Mouse (Mus musculus) adrenal gland, postnatal 0 days (tissue): ENCODE measurements around the gene Apbb1. TPM values are rescaled to one million over a fixed set of nuclear protein-coding genes. Genes with fewer than 3 reads are reported as not detected.

Source experiments
- polyA plus RNA-seq: library from polyadenylated mRNA; unstranded; fragments of >200 nt; fragmentation: Nextera tagmentation; extraction: Ambion mirVana; gene quantifications from 2 replicates; pipeline ENCODE4 v1.2.1, GENCODE M21; 2015

Apbb1 gene
- 50.1 and 91.9 TPM in 2 replicates for polyA plus RNA-seq

GRCm38 (mm10) chr7:105581094-105581703, at the start of gene Apbb1:
Gene Apbb1, minus strand, starts transcription at chr7:105581653.

GRCm38 (mm10) chr7:105554212-105554942, 27.1 kb downstream of the Apbb1 start, which contains the start of gene Smpd1:
Gene Smpd1, plus strand, starts transcription at chr7:105554360.

Other genes with a start within 250 kb of the Apbb1 start
- gene Olfr690, start 247.5 kb downstream of the Apbb1 start, polyA plus RNA-seq: not detected in 2 replicates
- not detected in 2 replicates for gene Olfr691, start 239.4 kb downstream of the Apbb1 start, polyA plus RNA-seq
- not detected in 2 replicates for gene Olfr692, start 213.4 kb downstream of the Apbb1 start, polyA plus RNA-seq
- gene Gm5901, start 206.6 kb downstream of the Apbb1 start, polyA plus RNA-seq: not detected in 2 replicates
- gene Fam160a2, start 181.6 kb downstream of the Apbb1 start, polyA plus RNA-seq: 14.2 and 22.0 TPM in 2 replicates
- gene Cnga4, start 177.1 kb downstream of the Apbb1 start, polyA plus RNA-seq: 0.08 TPM in 1 of 2 replicates, not detected in the other
- 0.09 and 0.18 TPM in 2 replicates for gene Cckbr, start 155.9 kb downstream of the Apbb1 start, polyA plus RNA-seq
- 121 and 164 TPM in 2 replicates for gene Cavin3, start 99.4 kb downstream of the Apbb1 start, polyA plus RNA-seq
- gene Smpd1, start 27.3 kb downstream of the Apbb1 start, polyA plus RNA-seq: 33.8 and 37.9 TPM in 2 replicates
- gene Hpx, start 18.5 kb upstream of the Apbb1 start, polyA plus RNA-seq: 46.1 and 53.0 TPM in 2 replicates
- gene Trim3, start 51.9 kb upstream of the Apbb1 start, polyA plus RNA-seq: 21.1 and 25.2 TPM in 2 replicates
- 274 and 325 TPM in 2 replicates for gene Timm10b, start 58.4 kb upstream of the Apbb1 start, polyA plus RNA-seq
- gene Arfip2, start 58.8 kb upstream of the Apbb1 start, polyA plus RNA-seq: 54.4 and 61.0 TPM in 2 replicates
- gene Gm45799, start 58.9 kb upstream of the Apbb1 start, polyA plus RNA-seq: 30.4 and 57.6 TPM in 2 replicates
- 0.91 and 0.95 TPM in 2 replicates for gene Dnhd1, start 69.2 kb upstream of the Apbb1 start, polyA plus RNA-seq
- 226 and 237 TPM in 2 replicates for gene Ilk, start 154.9 kb upstream of the Apbb1 start, polyA plus RNA-seq
- 17.4 and 27.9 TPM in 2 replicates for gene Rrp8, start 155.7 kb upstream of the Apbb1 start, polyA plus RNA-seq
- 146 and 158 TPM in 2 replicates for gene Taf10, start 162.7 kb upstream of the Apbb1 start, polyA plus RNA-seq
- 58.5 and 125 TPM in 2 replicates for gene Tpp1, start 170.6 kb upstream of the Apbb1 start, polyA plus RNA-seq
- 3.0 and 4.0 TPM in 2 replicates for gene Dchs1, start 206.0 kb upstream of the Apbb1 start, polyA plus RNA-seq
- 438 and 446 TPM in 2 replicates for gene Mrpl17, start 229.4 kb upstream of the Apbb1 start, polyA plus RNA-seq